Mouse (Mus musculus) kidney, embryonic 15.5 days (tissue): ENCODE data around the gene Trappc2l. TPM values are rescaled to one million over a fixed set of nuclear protein-coding genes. Genes with fewer than 3 reads are reported as not detected.

Experiments used
- ATAC-seq: fragments of 200-750 bp; cut with Nextera tagmentation; replicated peaks from 2 replicates; pipeline ENCODE4 v1.8.0; 2017; ENCODE audit warnings: moderate TSS enrichment; ENCODE audit not compliant: low FRiP score
- H3K27ac ChIP-seq: fragments of 300-500 bp; sonication (generic); 2 replicates; pipeline ENCODE4 v1.5.1; 2015; ENCODE audit warnings: mild to moderate bottlenecking, inconsistent platforms
- H3K27me3 ChIP-seq: fragments of 300-500 bp; sonication (generic); 2 replicates; pipeline ENCODE4 v1.6.1; 2015; ENCODE audit warnings: inconsistent platforms
- H3K36me3 ChIP-seq: fragments of 300-500 bp; sonication (generic); 2 replicates; pipeline ENCODE4 v1.6.1; 2015; ENCODE audit warnings: inconsistent platforms
- H3K4me1 ChIP-seq: fragments of 300-500 bp; sonication (generic); 2 replicates; pipeline ENCODE4 v1.6.1; 2015; ENCODE audit warnings: inconsistent platforms
- H3K4me2 ChIP-seq: fragments of 300-500 bp; sonication (generic); 2 replicates; pipeline ENCODE4 v1.6.1; 2015; ENCODE audit warnings: moderate library complexity, mild to moderate bottlenecking, inconsistent platforms
- H3K4me3 ChIP-seq: fragments of 300-500 bp; sonication (generic); replicated peaks from 2 replicates; pipeline ENCODE4 v1.5.1; 2015; ENCODE audit warnings: mild to moderate bottlenecking, inconsistent platforms
- H3K9ac ChIP-seq: fragments of 300-500 bp; sonication (generic); 2 replicates; pipeline ENCODE4 v1.6.1; 2015; ENCODE audit warnings: mild to moderate bottlenecking, inconsistent platforms
- H3K9me3 ChIP-seq: fragments of 300-500 bp; sonication (generic); replicated peaks from 2 replicates; pipeline ENCODE4 v1.6.1; 2016; ENCODE audit warnings: inconsistent platforms
- WGBS: fragments of 180-500 bp; shearing (Covaris S2); methylation state at CpG from one replicate; pipeline ENCODE4 v1.1.7; 2015; ENCODE audit warnings: mixed read lengths; 5-methylcytosine and 5-hydroxymethylcytosine counted together
- polyA plus RNA-seq: library from polyadenylated mRNA; unstranded; fragments of >200 nt; fragmentation: Nextera tagmentation; extraction: Ambion mirVana; gene quantifications from 2 replicates; pipeline ENCODE4 v1.2.1, GENCODE M21; 2015

The Trappc2l gene
- polyA plus RNA-seq, 1 experiment from 2014 or later = 54.8 TPM

- 93% methylated on average over 14 of the region's 14 CpGs for WGBS
- Histone ChIP-seq H3K27me3 (peaks cover 15% of the 10 kb centered on the region), H3K36me3 (peaks cover 8% of the 10 kb centered on the region; the same call in 1 of the 2 replicates)
These were observed 21.8 kb downstream of the Trappc2l start for GRCm38 (mm10) chr8:122633205-122633604.

GRCm38 (mm10) chr8:122635878-122636802 is 24.7 kb downstream of the Trappc2l start:
- 49% methylated on average over 14 of the region's 14 CpGs for WGBS
- H3K4me3 ChIP-seq = no peak overlapping the region
- peak; percentile 73 for ATAC-seq
- no peaks in the 10 kb centered on the region for H3K9me3 ChIP-seq
- no peak overlapping the region for H3K4me2 ChIP-seq
- no peak overlapping the region for H3K9ac ChIP-seq
- H3K27me3 ChIP-seq = no peaks in the 10 kb centered on the region
- H3K36me3 ChIP-seq = peaks cover 8% of the 10 kb centered on the region; the same call in 1 of the 2 replicates
- peak overlapping the region; percentile 61 for H3K27ac ChIP-seq
- peaks cover 37% of the 10 kb centered on the region for H3K4me1 ChIP-seq

More at GRCm38 (mm10) chr8:122633205-122633604, 21.8 kb downstream of the Trappc2l start:
- Histone ChIP-seq H3K4me1 (peaks cover 22% of the 10 kb centered on the region), H3K9me3 (no peaks in the 10 kb centered on the region), H3K27ac (no peak overlapping the region), H3K9ac (no peak overlapping the region), H3K4me3 (no peak overlapping the region), H3K4me2 (no peak overlapping the region)
- ATAC-seq = no peak

- 61% methylated on average over 9 of the region's 9 CpGs for WGBS
- Histone ChIP-seq H3K4me1 (peaks cover 41% of the 10 kb centered on the region), H3K27ac (0 out of 2 replicates have a peak overlapping the region, but pooled peaks have one; percentile 14), H3K9me3 (no peaks in the 10 kb centered on the region), H3K27me3 (no peaks in the 10 kb centered on the region), H3K36me3 (peaks cover 8% of the 10 kb centered on the region; the same call in 1 of the 2 replicates), H3K4me2 (no peak overlapping the region), H3K9ac (no peak overlapping the region), H3K4me3 (no peak overlapping the region)
- no peak for ATAC-seq
These were observed 25.3 kb downstream of the Trappc2l start for GRCm38 (mm10) chr8:122636803-122637175.

GRCm38 (mm10) chr8:122637230-122637629 is 25.8 kb downstream of the Trappc2l start:
- Histone ChIP-seq H3K27me3 (no peaks in the 10 kb centered on the region), H3K4me1 (peaks cover 46% of the 10 kb centered on the region), H3K36me3 (peaks cover 8% of the 10 kb centered on the region; the same call in 1 of the 2 replicates), H3K4me2 (no peak overlapping the region), H3K9ac (no peak overlapping the region), H3K27ac (no peak overlapping the region), H3K9me3 (no peaks in the 10 kb centered on the region), H3K4me3 (no peak overlapping the region)
- ATAC-seq = no peak
- 90% methylated on average over 9 of the region's 9 CpGs for WGBS

GRCm38 (mm10) chr8:122638601-122639000 is 27.2 kb downstream of the Trappc2l start:
- H3K4me3 ChIP-seq = no peak overlapping the region
- H3K27me3 ChIP-seq = no peaks in the 10 kb centered on the region
- 73% methylated on average over 16 of the region's 16 CpGs for WGBS
- no peaks in the 10 kb centered on the region for H3K9me3 ChIP-seq
- H3K9ac ChIP-seq = no peak overlapping the region
- no peak overlapping the region for H3K27ac ChIP-seq
- H3K36me3 ChIP-seq = peaks cover 3% of the 10 kb centered on the region; the same call in 1 of the 2 replicates
- no peak for ATAC-seq
- H3K4me2 ChIP-seq = no peak overlapping the region
- H3K4me1 ChIP-seq = peaks cover 49% of the 10 kb centered on the region

GRCm38 (mm10) chr8:122639521-122640248 is 28.2 kb downstream of the Trappc2l start:
- ATAC-seq = no peak; the same call in 1 of the 2 replicates

GRCm38 (mm10) chr8:122640825-122641224 is 29.4 kb downstream of the Trappc2l start:
- H3K36me3 ChIP-seq = no peaks in the 10 kb centered on the region
- no peaks in the 10 kb centered on the region for H3K9me3 ChIP-seq
- peaks cover 41% of the 10 kb centered on the region for H3K4me1 ChIP-seq
- H3K27me3 ChIP-seq = no peaks in the 10 kb centered on the region
- no peak for ATAC-seq
- H3K27ac ChIP-seq = no peak overlapping the region
- H3K4me3 ChIP-seq = no peak overlapping the region
- 85% methylated on average over 4 of the region's 4 CpGs for WGBS
- H3K4me2 ChIP-seq = no peak overlapping the region
- H3K9ac ChIP-seq = no peak overlapping the region

More at GRCm38 (mm10) chr8:122639521-122640248, 28.2 kb downstream of the Trappc2l start:
- Histone ChIP-seq H3K9ac (0 out of 2 replicates have a peak overlapping the region, but pooled peaks have one; percentile 2), H3K9me3 (no peaks in the 10 kb centered on the region), H3K27me3 (no peaks in the 10 kb centered on the region), H3K27ac (peak overlapping the region; percentile 51; the same call in 1 of the 2 replicates), H3K4me3 (no peak overlapping the region), H3K36me3 (no peaks in the 10 kb centered on the region), H3K4me2 (0 out of 2 replicates have a peak overlapping the region, but pooled peaks have one; percentile 14), H3K4me1 (peaks cover 49% of the 10 kb centered on the region)
- 36% methylated on average over 16 of the region's 16 CpGs for WGBS

- no peak for ATAC-seq
These were observed 30.0 kb downstream of the Trappc2l start for GRCm38 (mm10) chr8:122641406-122641805.

GRCm38 (mm10) chr8:122642071-122642470 is 30.6 kb downstream of the Trappc2l start:
- no peaks in the 10 kb centered on the region for H3K27me3 ChIP-seq
- no peak overlapping the region for H3K4me3 ChIP-seq
- H3K9me3 ChIP-seq = no peaks in the 10 kb centered on the region
- no peak overlapping the region for H3K4me2 ChIP-seq
- no peak overlapping the region for H3K27ac ChIP-seq
- ATAC-seq = no peak
- WGBS = 57% methylated on average over 9 of the region's 9 CpGs
- H3K36me3 ChIP-seq = no peaks in the 10 kb centered on the region
- H3K9ac ChIP-seq = no peak overlapping the region
- peaks cover 31% of the 10 kb centered on the region for H3K4me1 ChIP-seq

More at GRCm38 (mm10) chr8:122641406-122641805, 30.0 kb downstream of the Trappc2l start:
- Histone ChIP-seq H3K9me3 (no peaks in the 10 kb centered on the region), H3K9ac (no peak overlapping the region), H3K27ac (no peak overlapping the region), H3K4me2 (no peak overlapping the region), H3K4me1 (peaks cover 36% of the 10 kb centered on the region), H3K36me3 (no peaks in the 10 kb centered on the region), H3K4me3 (no peak overlapping the region), H3K27me3 (no peaks in the 10 kb centered on the region)
- 83% methylated on average over 15 of the region's 15 CpGs for WGBS

GRCm38 (mm10) chr8:122644175-122644954 is 32.9 kb downstream of the Trappc2l start:
- Histone ChIP-seq H3K27me3 (no peaks in the 10 kb centered on the region), H3K4me3 (no peak overlapping the region), H3K4me2 (no peak overlapping the region), H3K36me3 (no peaks in the 10 kb centered on the region), H3K27ac (no peak overlapping the region), H3K9ac (no peak overlapping the region), H3K9me3 (no peaks in the 10 kb centered on the region), H3K4me1 (peaks cover 31% of the 10 kb centered on the region)
- 66% methylated on average over 6 of the region's 6 CpGs for WGBS
- ATAC-seq = no peak

- no peak overlapping the region for H3K9ac ChIP-seq
- WGBS = 85% methylated on average over 16 of the region's 16 CpGs
These were observed 34.9 kb downstream of the Trappc2l start for GRCm38 (mm10) chr8:122646337-122646736.

More at GRCm38 (mm10) chr8:122646337-122646736, 34.9 kb downstream of the Trappc2l start:
- Histone ChIP-seq H3K27me3 (no peaks in the 10 kb centered on the region), H3K9me3 (no peaks in the 10 kb centered on the region), H3K4me2 (no peak overlapping the region), H3K4me3 (no peak overlapping the region), H3K36me3 (no peaks in the 10 kb centered on the region), H3K27ac (no peak overlapping the region), H3K4me1 (peaks cover 22% of the 10 kb centered on the region)
- ATAC-seq = no peak
